Mouse (Mus musculus) lung, postnatal 0 days (tissue): ENCODE measurements at regions not wholly inside any gene's neighbourhood (a gene's known extent, or its start where the extent isn't known, plus 50 kb on each side); places are given as distances from the start of the nearest gene placed in this dataset.

ENCODE experiments used
- CTCF ChIP-seq: IDR thresholded peaks from 2 replicates; pipeline ENCODE4 v1.5.1; 2016; ENCODE audit warnings: antibody characterized with exemption, mild to moderate bottlenecking
- EP300 ChIP-seq: IDR thresholded peaks from 2 replicates; pipeline ENCODE4 v1.6.1; 2016; ENCODE audit warnings: antibody characterized with exemption, mild to moderate bottlenecking, control low read depth

GRCm38 (mm10) chr15:36927436-36927835, 80.1 kb downstream of the Zfp706 start:
- TF ChIP-seq CTCF (no peak), EP300 (no peak)
